Mouse (Mus musculus) urinary bladder, adult 18-20 months (tissue): ENCODE results near the gene Serpina1f.
"Not testable (repeated sequence)": the region's sequence is repeated elsewhere in the genome, so short reads cannot be mapped to it uniquely, and the experiment has no call there.

Experiments
- DNase-seq, 2 experiments: peaks; one replicate each; pipeline ENCODE4 v3.0.0; 2022; ENCODE audit warnings: low spot score in 2 of 2, mixed read lengths in 2 of 2

Serpina1f gene

DNA sequence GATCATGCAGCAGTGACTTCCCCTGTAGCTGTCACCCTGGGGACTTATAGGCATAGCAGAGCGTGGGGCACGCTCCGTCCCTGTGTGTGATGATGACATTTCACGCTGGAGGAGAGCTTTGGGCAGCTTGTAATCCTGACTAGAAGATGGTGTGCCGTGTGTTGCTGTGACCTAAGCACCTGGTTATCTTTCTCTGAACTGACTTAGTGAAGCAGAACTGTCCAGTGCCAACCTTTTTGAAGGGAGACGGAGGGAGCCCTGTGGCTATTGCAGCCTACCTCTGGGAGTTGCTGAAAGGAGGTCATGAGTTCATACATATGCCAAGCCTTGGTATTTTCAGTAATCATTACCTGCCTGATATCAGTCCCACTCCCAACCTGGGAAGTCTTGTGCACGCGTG, at the start of gene Serpina1f:
Gene Serpina1f (minus strand): TSS at position 101 of the 400 bp plus-strand sequence.
- DNase-seq = no peak

DNA sequence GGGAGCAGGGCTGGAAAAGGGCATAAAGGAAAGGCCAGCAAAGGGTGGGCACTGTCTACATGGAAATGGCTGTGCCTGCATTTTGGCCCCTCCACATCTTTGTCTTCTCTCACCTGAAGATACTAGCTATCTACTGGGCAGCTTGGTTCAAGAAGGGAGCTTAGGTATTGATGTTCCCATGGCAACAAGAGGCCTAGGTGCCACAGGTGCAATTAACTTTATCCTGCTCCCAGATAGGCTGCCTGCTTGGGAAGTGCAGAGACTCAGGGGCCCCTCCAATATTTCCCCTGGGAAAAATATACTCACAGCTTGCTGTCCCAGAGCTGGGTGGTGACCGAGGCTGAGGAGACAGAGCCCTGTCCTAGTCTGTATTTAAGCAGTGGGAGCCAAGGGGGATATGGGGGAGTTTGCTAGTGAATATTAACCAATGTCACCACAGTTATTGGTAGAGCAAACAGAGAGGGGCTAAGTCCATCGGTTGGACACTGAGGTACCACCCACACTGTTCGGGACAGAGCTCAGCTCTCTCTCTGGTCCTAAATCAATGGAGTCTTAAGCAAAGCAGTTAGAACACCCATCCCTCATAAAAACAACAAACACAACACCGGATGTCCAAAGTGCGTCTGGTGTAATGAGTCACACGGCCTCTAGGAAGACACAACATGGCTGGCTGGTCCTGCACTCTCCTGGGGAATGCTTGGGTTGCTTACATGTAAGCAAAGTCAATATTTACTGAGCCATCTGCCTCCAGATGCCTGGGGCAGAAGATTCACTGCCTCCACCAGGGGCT, 42.7 kb upstream of the Serpina1f start:
- DNase-seq = not testable (repeated sequence)

DNA sequence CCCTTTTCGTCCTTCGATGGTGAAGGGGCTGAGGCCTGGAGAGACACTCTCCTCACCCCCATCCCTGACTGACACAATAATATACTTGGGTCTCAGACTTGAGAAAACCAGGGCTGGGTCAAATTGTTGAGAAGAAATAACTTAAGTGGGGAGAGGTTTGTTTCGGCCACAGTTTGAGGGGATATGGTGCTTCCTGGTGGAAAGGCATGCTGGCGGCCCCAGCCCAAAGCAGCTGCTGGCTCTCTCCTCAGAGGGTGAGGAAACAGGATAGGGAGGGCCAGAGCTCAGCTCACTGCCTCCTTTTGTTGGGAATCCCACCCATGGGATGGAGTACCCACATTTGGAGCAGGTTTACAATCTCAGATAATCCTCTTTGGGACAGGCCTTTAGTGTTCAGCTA, 40.2 kb upstream of the Serpina1f start:
- not testable (repeated sequence) for DNase-seq

- not testable (repeated sequence) for DNase-seq
Measured at GRCm38 (mm10) chr12:103735101-103735500, 39.8 kb upstream of the Serpina1f start.

DNA sequence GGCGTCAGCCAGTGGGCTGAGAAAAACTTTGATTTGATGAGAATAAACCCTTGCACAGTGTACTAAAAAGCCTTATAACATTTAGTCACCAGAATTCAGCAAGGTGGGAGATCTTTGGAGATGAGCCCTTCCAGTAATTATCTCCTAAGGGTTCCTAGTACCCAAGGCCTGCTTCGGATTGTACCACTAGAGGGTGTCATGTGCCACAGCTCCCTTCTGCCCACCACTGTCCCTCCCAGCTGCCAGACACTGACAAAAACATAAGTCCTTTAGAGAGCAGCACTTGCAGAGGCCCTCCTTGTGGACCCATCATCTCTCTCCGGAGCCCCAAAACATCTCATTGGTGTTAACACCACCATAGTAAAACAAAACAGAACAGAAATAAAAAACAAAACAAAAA, 16.2 kb upstream of the Serpina1f start:
- DNase-seq = no peak

- no peak for DNase-seq
Measured at GRCm38 (mm10) chr12:103710405-103710804, 15.1 kb upstream of the Serpina1f start.

DNA sequence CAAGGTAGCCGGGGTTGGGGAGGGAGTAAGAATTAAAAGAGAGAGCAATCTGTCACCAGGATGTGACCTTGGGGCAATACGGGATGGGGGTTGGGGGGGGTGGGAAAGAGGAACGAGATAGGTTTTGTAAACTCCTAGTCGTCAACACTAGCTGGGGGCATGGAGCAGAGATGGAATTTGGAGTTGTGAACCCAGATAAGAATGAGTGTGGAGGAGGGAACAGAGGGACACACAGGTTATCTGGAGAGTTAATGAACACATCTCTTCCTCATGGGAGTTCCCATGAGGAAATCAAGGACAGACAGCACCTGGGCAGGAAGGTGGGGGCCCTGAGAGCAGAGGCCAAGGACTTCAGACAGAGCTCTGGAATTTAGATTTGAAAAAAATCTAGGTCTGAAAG, 10.8 kb upstream of the Serpina1f start:
- DNase-seq = no peak

GRCm38 (mm10) chr12:103705547-103705946, 10.2 kb upstream of the Serpina1f start:
- no peak for DNase-seq

GRCm38 (mm10) chr12:103700144-103700750, 4.9 kb upstream of the Serpina1f start:
- no peak for DNase-seq

GRCm38 (mm10) chr12:103688221-103688814, 7.0 kb downstream of the Serpina1f start:
- DNase-seq = no peak

DNA sequence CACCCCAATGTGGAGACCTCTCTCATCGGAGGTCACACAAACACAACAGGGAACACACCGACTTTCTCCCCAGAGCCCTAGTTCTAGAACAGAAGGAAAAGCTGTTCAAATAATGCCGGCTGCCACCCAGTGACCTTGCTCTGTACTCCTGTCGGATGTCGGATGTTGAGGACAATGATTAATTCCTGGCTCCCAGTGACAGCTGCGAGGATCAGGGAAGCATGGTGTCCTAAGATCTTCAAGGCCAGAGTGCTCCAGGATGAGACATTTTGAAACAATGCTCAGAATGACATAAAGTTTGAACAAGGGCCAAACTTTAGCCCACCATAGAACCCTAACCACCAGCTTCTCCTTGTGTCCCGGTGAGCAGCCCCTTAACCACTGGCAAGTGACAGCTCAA, 8.3 kb downstream of the Serpina1f start:
- no peak for DNase-seq

- DNase-seq = no peak
Measured at GRCm38 (mm10) chr12:103686050-103686449, 9.3 kb downstream of the Serpina1f start.

GRCm38 (mm10) chr12:103685386-103685785, 9.9 kb downstream of the Serpina1f start:
- no peak for DNase-seq

DNA sequence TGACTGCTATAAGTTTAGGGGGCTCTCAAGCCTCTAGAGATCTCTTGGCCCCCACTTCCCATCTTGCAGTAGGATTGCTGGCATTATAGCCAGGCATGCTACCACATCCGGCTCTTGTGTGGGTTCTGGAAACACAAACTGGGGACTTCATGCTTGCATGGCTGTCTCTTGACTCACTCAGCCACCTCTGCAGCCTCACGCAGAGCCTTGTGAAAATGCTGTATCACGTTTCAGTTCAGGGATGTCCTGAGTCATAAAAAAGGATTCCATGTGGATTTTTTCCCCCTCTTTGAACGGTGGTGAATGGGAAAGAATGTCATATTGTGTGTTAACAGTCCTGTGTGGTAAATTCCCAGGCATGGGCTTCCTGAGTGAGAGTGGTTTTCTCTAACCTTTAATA, 11.6 kb downstream of the Serpina1f start:
- DNase-seq = no peak

GRCm38 (mm10) chr12:103681739-103682138, 13.6 kb downstream of the Serpina1f start:
- no peak for DNase-seq

DNA sequence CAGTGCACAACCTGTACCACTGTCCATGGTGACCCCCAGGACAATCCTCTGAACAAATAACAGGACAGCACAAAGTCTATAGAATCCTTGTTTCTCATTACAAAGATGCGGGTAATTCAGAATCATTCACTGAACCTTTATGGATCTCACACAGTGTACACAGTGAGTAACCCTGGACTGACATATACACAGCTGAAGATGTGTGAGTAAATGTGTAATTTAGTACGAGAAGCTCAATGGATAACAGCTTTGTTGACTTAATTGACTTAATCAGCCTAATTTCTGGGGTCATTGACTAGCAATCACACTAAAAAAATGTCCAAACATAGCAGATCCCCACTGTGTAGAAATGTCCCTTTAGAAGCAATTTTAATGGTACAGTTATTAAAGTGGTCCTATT, 14.2 kb downstream of the Serpina1f start:
- no peak for DNase-seq

DNA sequence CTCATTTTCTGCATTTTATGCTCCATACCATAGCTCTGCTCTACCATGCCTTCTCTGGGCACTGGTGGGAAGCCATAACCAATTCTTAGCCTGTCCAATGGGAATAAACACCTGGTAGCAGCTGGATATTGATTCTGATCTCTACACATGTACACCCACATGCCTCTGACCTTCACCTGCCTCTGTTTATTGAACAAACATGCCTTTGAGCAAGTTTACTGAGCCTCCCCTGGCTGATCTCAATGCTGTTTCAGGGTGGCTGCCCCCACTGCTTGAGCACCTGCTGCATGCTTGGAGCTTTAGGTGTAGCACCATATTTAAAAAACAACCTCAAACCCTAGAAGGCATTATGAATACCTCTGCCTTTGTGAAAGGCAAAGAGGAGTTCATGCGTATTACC, 15.5 kb downstream of the Serpina1f start:
- DNase-seq = not testable (repeated sequence)

DNA sequence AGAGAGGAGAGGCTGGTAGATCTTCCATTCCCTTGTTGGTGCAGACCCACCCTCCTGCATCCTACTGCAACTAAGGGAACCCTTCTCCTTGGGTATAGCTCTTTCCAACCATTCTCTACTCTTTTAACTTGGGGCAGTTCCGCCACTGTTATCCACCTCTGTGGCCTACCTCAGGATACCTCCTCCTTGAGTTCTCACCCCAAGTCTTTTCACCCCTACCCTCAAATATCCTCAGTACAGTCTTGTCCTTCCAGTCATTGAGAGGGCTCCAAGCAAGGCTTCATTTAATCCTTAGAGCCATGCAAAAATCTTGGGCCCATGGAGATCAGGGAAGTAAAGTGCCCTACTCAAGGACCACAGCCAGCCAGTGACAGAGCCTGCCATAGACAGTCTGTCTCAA, 19.3 kb downstream of the Serpina1f start, which contains the start of gene Serpina16:
Gene Serpina16 (minus strand): TSS at position 101 of the 400 bp plus-strand sequence.
- no peak for DNase-seq

GRCm38 (mm10) chr12:103673179-103673578, 22.1 kb downstream of the Serpina1f start:
- DNase-seq = no peak

GRCm38 (mm10) chr12:103671483-103671882, 23.8 kb downstream of the Serpina1f start:
- no peak for DNase-seq

GRCm38 (mm10) chr12:103670964-103671363, 24.4 kb downstream of the Serpina1f start:
- no peak for DNase-seq

DNA sequence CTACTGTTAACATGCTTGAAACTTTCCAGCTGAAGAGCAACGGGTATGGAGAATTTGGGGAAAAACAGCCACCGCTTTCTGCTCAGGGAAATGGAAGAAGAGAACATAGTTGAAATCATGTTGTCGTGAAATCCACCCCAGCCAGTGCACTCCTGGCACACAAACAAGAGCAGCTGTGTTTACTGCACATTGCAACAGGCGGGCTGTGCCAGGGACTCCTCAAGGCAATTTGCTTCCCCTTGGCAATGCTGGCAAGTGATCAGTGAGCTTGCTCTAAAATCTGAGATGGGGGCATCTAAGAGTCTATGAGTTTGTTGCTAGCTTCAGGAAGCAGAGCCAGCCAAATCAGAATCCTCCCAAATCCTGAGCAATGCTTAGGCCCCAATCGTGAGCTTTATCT, 25.0 kb downstream of the Serpina1f start:
- no peak for DNase-seq

- DNase-seq = no peak
Measured at GRCm38 (mm10) chr12:103665286-103665685, 30.0 kb downstream of the Serpina1f start.
